Comparison of ENCODE assay signal across 23 mouse cellular contexts in the genomic region with DNA sequence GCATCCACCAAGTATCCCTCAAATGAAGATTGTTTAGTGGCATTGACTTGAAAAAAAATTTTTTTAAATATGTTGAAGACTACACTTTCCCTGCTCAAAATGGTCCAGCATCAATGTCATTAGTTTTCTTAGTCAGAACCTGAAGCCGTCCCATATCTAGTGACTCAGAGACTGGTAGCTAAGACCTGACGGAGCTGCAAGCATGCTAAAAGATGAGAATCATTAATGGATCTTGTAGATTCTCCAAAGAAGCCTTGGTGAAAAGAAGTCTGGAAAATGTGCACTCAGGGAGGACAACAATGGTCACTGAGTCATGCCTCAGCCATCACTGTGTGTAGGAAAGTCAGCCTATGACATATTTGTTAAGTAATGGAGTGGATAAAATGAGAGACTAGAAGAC.
A peak's percentile ranks its signal among the peaks of the same experiment; 100 is the strongest.
DNase-seq lines count a peak whose midpoint lies in the region; TF ChIP-seq lines count a peak whose summit lies in the region.
"Had no signal": no experiment of that assay in that cellular context is flagged by ENCODE, and none has a peak within 500 bp of the region (broad histone marks: within the 10 kb centered on the region; RNA-seq: fewer than 3 reads in every experiment).

No protein-coding gene starts in this region.

- H3K36me3 ChIP-seq in C2C12 (ENCODE audit: control insufficient read depth, insufficient read depth) (no peaks in the 10 kb centered on the region), myocyte (ENCODE audit: control insufficient read depth, insufficient read depth) (no peaks in the 10 kb centered on the region)
- H3K36me3 ChIP-seq: embryonic facial prominence, embryonic 10.5 days; embryonic facial prominence, embryonic 12.5 days; forebrain, embryonic 10.5 days; forebrain, embryonic 12.5 days had no signal

- no peaks in the 10 kb centered on the region for H3K27me3 ChIP-seq in C2C12 (ENCODE audit: control insufficient read depth, insufficient read depth, insufficient read length)
- H3K27me3 ChIP-seq in myocyte (ENCODE audit: control insufficient read depth, insufficient read depth, insufficient read length): no peaks in the 10 kb centered on the region
- H3K27me3 ChIP-seq: embryonic facial prominence, embryonic 12.5 days; forebrain, embryonic 12.5 days had no signal

- H3ac ChIP-seq in C2C12 (ENCODE audit: control insufficient read depth, insufficient read length, low read depth) (no peak overlapping the region), myocyte (ENCODE audit: control insufficient read depth, insufficient read length) (no peak overlapping the region)

- no peaks in the 10 kb centered on the region for H3K79me3 ChIP-seq in C2C12 (ENCODE audit: low read depth)

- no peak for TF ChIP-seq CTCF in C2C12 (IDR thresholded peaks at IDR 0.05; ENCODE audit: control insufficient read depth, insufficient read depth, insufficient read length)

- TF ChIP-seq POLR2A in myocyte (IDR thresholded peaks at IDR 0.05; ENCODE audit: insufficient read length, low read depth): no peak

- H3K4me2 ChIP-seq in myocyte (ENCODE audit: low read depth): peak overlapping the region; percentile 60
- H3K4me2 ChIP-seq: embryonic facial prominence, embryonic 12.5 days; forebrain, embryonic 12.5 days had no signal

- no peaks in the 10 kb centered on the region for H3K79me2 ChIP-seq in C2C12 (ENCODE audit: control insufficient read depth, insufficient read depth)
- H3K79me2 ChIP-seq in myocyte (ENCODE audit: control insufficient read depth, insufficient read depth): no peaks in the 10 kb centered on the region

- H3K4me3 ChIP-seq in C2C12 (ENCODE audit: insufficient read depth, poor library complexity, severe bottlenecking) (no peak overlapping the region), myocyte (no peak overlapping the region)
- H3K4me3 ChIP-seq: embryonic facial prominence, embryonic 10.5 days; embryonic facial prominence, embryonic 12.5 days; erythroblast, embryonic 14.5 days; forebrain, embryonic 10.5 days; forebrain, embryonic 12.5 days had no signal

- DNase-seq in heart, adult 11 months: peak; percentile 6
- DNase-seq in heart, adult 9 months (ENCODE audit: low spot score in 2 of 2): no peak
- DNase-seq in NIH3T3 (ENCODE audit: low read depth): peak; percentile 38
- DNase-seq in testis, postnatal 14 days (ENCODE audit: low spot score): no peak
- no peak for DNase-seq in spleen, postnatal 14 days (ENCODE audit: low spot score in 2 of 2)
- no peak for DNase-seq in frontal cortex, postnatal 14 days (ENCODE audit: low spot score in 2 of 2)
- DNase-seq: adrenal gland, adult 2 months; adrenal gland, postnatal 10 days; adrenal gland, postnatal 25 days; B cell, adult 2 months; cerebellum, adult 11 months; cerebellum, adult 18-20 months; cerebellum, adult 8-10 months; cerebellum, adult 9-11 months; cerebellum, postnatal 14 days; cerebellum, postnatal 36 days had no signal

TF ChIP-seq in C2C12, 6 proteins besides CTCF, POLR2A, EP300 and RAD21:
- no peak for TF ChIP-seq USF1 (IDR thresholded peaks at IDR 0.05; ENCODE audit: low read depth)
- peak; percentile 27 for TF ChIP-seq FOSL1 (IDR thresholded peaks at IDR 0.05; ENCODE audit: insufficient read depth, low read length, poor library complexity, severe bottlenecking)
- TF ChIP-seq MAX (IDR thresholded peaks at IDR 0.05): peak; percentile 31

TF ChIP-seq in myocyte, 11 proteins besides CTCF, POLR2A, EP300 and RAD21:
- no peak for TF ChIP-seq MYOG (IDR thresholded peaks at IDR 0.05; ENCODE audit: control insufficient read depth in 1 of 3, insufficient read depth in 1 of 3, insufficient read length in 2 of 3, low read depth in 2 of 3)
- no peak for TF ChIP-seq REST (IDR thresholded peaks at IDR 0.05; ENCODE audit: insufficient read depth, insufficient read length)
- no peak for TF ChIP-seq CEBPB (IDR thresholded peaks at IDR 0.05; ENCODE audit: insufficient read depth, poor library complexity, severe bottlenecking)
- TF ChIP-seq MAX (IDR thresholded peaks at IDR 0.05; ENCODE audit: low read depth): no peak
- no peak for TF ChIP-seq SRF (IDR thresholded peaks at IDR 0.05; ENCODE audit: control insufficient read depth, insufficient read length, low read depth)
- TF ChIP-seq POLR2AphosphoS2 (IDR thresholded peaks at IDR 0.05; ENCODE audit: insufficient read length, low read depth): no peak
- no peak for TF ChIP-seq E2F4 (IDR thresholded peaks at IDR 0.05; ENCODE audit: insufficient read depth)
- TF ChIP-seq USF1 (IDR thresholded peaks at IDR 0.05; ENCODE audit: low read depth): no peak
- TF ChIP-seq TCF12 (IDR thresholded peaks at IDR 0.05; ENCODE audit: insufficient read depth, poor library complexity, severe bottlenecking): no peak
- no peak for TF ChIP-seq TCF3 (IDR thresholded peaks at IDR 0.05; ENCODE audit: insufficient read length, low read depth)
- no peak for TF ChIP-seq MYOD1 (IDR thresholded peaks at IDR 0.05; ENCODE audit: control insufficient read depth in 1 of 3, insufficient read length in 2 of 3, low read depth in 2 of 3)
TF ChIP-seq in myocyte: peak in this region for 0.

Comparison
In these comparisons a context has a peak if more than half of its experiments do, and no peak if none do; other contexts are left out.
1. DNase-seq: peak in heart, adult 11 months (single experiment) and NIH3T3 (single experiment); none in heart, adult 9 months (0 of 2), testis, postnatal 14 days (single experiment), spleen, postnatal 14 days (0 of 2) and frontal cortex, postnatal 14 days (0 of 2).